Mouse (Mus musculus) gastrocnemius, postnatal 10 days (tissue): ENCODE data around the gene Icam5. TPM values are rescaled to one million over a fixed set of nuclear protein-coding genes. Genes with fewer than 3 reads are reported as not detected.

Source experiments
- DNase-seq: peaks from one replicate; pipeline ENCODE4 v3.0.0; 2021; ENCODE audit warnings: mixed read lengths
- total RNA-seq, 2 experiments: library from RNA; stranded (reverse); gene quantifications; 2 replicates each; pipeline ENCODE4 v1.2.3; 2021

The Icam5 gene
- total RNA-seq, 2 experiments from 2014 or later = 0.14 to 0.25 TPM

DNA sequence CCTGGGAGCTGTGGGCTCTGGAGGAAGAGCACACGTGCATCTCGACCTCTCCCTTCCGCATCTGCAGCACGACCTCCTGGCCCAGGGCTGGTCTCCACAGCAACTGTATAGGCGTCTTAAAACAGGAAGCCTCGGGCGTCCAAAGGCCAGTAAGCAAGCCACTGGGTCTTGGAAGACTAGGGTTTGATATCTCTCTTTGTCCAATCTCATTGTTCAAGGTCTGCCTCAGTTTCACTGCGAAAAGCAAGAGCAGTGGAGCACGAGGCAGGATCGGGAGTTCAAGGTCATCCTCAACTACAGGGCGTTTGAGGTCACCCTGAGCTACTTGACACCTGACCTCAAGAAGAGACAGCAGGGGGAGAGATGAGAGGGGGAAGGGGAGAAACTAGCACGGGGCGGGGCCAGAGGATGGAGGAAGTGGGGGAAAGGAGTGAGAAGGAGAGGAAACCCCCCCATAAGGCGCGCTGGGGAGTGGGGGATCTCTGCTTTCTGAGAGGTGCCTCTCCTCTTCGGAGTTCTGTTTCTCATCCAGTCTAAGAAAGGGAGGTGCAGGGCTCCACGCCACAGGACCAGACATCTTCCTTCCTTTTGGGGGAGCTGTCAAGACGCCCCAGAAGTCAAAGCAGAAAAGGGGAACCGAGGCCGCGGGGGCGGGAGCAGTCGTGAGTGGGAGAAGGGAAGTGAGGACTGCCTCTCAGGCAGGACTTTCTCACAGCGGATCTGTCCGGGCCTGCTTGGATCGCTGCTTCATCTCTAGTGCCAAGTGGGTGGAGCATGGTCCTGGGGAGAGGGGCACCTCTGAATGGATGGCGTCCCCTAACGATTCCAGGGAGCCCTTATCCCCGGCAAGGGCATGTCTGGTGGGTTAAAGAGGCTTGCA lies 16.9 kb upstream of the Icam5 start:
- no peak for DNase-seq

DNA sequence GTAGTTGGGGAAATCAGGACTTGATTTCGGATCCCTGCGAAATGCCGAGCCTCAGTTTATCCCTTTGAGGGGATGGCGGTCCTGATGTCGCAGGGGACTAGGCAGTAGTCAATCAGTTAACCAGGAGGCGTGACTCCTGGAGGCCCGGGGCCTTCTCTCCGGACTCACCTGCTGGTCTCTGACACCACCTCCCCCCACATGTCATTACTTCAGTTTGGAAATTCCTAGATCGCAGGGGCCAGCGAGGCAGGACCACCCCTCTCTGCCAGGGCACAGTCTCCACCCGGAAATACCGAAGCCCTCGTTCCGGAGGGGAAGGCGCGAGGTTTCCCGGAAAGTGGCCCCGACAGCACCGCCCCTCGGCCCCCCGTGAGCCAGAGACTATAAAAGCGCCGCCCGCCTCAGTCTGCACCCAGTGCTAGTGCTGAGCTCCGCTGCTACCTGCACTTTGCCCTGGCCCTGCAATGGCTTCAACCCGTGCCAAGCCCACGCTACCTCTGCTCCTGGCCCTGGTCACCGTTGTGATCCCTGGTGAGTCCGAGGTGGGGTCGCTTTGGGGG lies 16.2 kb upstream of the Icam5 start, which contains the start of gene Icam1:
TSS of gene Icam1 (plus strand) at position 415 of the 560 bp plus-strand sequence.
- peak; percentile 63 for DNase-seq

DNA sequence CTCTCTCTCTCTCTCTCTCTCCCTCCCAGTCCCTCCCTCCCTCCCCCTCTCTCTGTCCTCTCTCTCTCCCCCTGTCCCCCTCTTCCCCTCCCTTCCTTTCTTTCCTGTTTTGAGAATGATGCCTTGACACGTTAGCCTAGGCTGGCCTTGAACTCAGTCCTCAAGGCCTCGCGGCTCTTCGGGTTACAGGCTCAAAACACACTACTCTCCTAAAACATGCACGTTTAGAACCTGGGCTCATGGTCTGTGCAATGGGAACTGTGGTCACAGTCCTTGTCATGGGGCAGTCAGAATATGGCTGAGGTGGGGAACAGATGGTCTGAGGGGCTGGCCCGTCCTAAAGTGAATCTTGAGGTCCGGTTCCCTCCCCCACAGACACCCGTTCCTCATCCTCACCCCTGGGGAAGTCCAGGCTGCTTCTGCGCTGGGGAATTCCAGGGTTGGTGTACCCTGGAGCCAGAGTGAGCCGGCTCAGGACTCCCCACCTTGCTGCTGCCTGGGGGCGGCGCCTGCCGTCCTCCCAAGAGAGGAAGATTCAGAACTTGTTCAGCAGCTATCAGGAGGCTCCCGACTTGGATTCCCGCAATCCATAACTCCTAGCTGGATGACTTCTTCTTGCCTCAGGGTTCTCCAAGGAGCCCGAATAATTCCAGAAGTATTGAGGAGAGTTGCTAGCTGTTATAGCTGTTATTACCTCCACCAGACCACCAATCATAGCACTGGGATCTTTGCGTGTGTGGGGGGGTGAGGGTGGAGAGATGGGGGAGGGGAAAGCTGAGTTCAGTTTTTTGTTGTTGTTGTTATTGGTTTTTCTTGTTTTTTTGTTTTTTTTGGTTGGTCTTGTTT lies 15.3 kb upstream of the Icam5 start:
- DNase-seq = no peak

DNA sequence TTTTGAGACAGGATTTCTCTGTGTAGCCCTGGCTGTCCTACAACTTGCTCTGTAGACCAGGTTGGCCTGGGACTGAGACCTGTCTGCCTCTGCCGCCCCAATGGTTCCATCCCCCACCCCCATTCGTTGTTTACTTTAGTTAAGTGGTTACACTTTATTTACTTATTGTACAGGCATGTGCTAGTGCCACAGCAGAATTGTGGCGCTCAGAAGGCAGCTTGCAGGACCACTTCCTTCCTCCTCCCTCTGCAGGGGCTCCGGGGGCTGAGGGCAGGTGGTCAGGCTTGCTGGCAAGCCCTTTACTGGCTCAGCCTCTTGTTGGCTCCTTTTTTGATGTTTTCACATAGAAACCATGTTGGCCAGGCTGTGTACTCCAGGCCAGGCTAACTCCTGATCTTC lies 14.7 kb upstream of the Icam5 start:
- no peak for DNase-seq

DNA sequence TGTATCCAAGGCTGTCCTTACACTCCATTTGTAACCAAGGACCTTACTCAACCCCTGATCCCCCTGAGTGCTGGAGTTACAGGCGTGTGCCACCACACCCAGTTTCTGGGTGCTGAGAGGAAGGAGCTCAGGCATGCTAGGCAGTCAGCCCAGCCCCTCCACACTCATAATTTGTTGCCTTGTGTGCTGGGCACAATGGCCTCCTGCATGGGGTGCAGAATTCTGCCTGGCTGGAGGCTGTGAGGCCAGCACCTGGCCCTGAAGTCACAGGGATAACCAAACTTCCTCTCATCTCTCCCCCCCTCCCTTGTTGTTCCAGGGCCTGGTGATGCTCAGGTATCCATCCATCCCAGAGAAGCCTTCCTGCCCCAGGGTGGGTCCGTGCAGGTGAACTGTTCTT lies 13.3 kb upstream of the Icam5 start:
- no peak for DNase-seq

DNA sequence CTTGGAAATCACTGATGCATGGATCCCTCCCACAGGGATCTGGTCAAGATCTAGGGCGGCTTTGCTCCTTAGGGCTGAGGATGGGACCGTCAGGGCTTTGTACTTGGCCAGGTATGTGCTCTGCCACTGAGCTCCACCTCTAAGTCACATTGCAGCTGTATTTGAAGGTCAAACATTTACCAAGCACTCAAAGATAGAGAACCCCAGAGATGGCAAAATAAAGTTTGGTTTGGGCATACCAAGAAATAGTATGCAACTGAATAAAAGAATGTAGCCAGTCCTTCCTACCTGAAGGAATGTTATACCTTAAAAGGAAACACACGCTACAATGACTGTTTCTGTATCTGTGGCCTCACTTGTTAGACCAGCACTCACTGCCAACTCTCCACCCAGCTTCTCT lies 10.5 kb upstream of the Icam5 start:
- DNase-seq = no peak

DNA sequence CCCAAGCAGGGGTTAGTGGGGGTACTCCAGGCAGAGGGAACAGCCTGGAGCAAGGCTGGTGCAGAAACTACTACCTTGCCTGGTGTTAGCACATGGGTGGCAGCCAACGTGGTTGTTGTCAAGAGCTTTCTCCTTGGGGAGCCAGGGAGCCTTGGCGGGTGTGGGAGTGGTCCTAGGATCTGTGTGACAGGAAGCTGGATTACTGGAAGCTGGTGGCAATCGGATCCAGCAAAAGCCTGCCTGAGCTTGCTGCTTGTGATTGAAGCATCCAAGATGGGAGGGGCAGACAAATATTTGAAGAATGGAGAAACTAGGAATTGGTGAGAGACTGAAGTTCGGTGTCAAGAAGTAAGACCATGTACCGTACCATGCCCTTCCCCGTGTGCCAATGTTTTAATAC lies 9.6 kb upstream of the Icam5 start:
- no peak for DNase-seq

DNA sequence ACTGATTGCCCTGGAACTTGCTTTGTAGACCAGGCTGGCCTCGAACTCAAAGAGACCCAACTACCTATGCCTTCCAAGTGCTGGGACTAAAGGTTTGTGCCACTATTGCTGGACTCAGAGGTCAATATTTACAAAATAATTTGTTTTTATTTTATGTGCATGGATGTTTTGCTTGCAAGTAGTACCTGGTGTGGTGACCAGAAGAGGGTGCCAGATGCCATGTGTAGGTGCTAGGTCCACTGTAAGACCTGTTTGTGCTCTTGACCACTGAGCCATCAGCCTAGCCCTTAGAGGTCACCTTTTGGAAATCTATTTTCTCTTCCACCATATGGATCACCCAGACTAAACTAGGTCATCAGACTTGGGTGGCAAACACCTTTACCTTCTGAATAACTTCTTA lies 9.1 kb upstream of the Icam5 start:
- DNase-seq = no peak

DNA sequence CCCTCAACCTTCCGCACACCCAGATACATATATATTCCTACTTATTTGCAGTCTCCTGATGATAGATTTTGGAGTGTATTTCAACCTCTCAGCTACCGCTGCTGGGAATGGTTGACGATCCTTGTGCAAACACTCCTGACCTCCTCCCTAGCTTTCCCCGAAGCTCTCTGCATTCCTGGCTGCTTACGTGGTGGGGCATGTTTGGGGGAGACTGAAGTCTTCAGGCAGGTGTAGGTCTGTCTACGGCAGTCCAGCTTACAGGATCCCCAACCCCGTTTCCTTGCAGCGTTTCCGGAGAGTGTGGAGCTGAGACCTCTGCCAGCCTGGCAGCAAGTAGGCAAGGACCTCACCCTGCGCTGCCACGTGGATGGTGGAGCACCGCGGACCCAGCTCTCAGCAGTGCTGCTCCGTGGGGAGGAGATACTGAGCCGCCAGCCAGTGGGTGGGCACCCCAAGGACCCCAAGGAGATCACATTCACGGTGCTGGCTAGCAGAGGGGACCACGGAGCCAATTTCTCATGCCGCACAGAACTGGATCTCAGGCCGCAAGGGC lies 6.5 kb upstream of the Icam5 start:
- DNase-seq = no peak

DNA sequence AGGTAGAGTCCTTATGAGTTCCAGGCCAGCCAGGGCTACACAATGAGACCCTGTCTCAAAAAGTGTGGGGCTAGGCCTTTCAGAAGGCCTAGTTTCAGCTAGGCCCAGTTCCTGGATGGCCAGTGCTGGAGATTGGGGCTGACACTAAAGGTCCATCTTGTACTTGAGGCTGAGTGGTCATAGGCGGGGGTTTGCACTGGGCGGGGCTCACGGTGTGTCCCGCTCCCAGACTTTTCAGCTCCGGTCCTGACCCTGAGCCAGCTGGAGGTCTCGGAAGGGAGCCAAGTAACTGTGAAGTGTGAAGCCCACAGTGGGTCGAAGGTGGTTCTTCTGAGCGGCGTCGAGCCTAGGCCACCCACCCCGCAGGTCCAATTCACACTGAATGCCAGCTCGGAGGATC lies 5.0 kb upstream of the Icam5 start:
- no peak for DNase-seq

DNA sequence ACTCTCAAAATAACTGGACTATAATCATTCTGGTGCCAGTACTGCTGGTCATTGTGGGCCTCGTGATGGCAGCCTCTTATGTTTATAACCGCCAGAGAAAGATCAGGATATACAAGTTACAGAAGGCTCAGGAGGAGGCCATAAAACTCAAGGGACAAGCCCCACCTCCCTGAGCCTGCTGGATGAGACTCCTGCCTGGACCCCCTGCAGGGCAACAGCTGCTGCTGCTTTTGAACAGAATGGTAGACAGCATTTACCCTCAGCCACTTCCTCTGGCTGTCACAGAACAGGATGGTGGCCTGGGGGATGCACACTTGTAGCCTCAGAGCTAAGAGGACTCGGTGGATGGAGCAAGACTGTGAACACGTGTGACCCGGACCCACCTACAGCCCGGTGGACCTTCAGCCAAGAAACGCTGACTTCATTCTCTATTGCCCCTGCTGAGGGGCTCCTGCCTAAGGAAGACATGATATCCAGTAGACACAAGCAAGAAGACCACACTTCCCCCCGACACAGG lies 4.0 kb upstream of the Icam5 start:
- DNase-seq = no peak

DNA sequence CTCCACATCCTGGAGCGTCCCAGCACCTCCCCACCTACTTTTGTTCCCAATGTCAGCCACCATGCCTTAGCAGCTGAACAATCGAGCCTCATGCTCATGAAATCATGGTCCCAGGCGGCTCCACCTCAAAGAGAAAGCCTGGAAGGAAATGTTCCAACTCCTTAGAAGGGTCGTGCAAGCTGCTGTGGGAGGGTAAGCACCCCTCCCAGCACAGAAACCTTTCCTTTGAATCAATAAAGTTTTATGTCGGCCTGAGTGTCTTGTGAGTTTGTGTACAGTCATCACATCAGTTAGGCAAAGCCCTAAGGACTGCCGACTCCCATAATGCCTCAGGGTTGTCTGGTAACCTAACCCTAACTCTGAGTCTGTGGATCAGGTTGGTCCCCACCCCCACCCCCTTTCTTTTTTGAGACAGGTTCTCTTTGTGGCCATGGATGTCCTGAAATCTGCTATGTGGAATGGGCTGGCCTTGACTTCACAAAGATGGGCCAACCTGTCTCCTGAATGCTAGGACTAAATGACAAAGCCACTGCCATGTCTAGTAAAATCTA lies 3.2 kb upstream of the Icam5 start:
- no peak for DNase-seq

DNA sequence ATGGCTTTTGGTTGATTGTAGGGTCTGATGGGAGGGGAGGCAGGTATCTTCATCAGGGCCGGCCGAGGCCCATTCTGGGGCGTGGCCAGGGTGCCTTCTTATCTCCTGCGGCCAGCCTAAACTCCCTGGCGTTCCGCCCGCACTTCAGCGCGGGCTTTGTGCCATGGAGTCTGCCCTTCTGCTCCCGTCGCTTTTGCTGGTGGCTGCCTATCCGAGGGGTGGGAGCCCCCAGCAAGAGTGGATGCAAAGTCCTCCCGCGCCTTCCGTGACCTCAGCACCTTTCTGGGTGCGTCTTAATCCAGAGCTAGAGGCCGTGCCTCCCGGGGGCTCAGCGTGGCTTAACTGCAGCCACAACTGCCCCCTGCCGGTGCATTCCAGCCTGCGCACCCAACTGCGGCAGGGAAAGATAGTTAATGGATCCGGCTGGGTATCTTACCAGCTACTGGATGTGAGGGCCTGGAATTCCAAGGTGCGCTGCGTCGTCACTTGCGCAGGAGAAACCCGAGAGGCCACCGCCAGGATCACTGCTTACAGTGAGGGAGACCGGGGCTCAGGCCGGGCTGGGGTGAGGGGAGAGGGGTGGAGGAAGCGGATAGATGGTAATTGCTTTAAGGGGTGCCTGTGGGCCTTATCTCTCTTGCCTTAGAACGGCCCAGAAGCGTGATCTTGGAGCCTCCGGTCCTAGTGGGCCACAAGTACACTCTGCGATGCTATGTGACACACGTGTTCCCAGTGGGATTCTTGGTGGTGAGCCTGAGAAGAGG lies 2.4 kb upstream of the Icam5 start, which contains the start of gene Icam4:
TSS of gene Icam4 (plus strand) at position 83 of the 764 bp plus-strand sequence.
- peak; percentile 85 for DNase-seq

DNA sequence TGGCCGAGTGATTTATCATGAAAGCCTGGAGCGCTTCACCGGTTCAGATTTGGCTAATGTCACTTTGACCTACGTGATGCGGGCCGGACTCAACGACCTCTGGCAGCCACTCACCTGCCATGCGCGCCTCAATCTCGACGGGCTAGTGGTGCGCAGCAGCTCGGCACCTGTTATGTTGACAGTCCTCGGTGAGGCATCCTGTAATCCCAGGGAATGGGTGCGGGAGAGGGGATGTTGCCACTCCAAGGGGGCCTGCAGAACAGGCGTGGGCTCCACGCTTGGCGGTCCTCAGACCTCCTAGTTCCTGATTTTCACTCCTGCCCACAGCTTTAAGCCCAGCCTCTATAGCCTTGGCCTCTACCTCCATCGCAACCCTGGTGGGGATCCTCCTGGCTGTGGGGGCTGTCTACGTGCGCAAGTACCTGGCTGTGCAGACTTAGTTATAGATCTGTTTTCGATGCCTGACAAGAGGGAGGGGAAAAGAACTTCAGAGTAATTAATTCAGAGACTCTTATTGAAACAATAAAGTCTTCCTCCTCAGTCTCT lies 1.7 kb upstream of the Icam5 start:
- no peak for DNase-seq

DNA sequence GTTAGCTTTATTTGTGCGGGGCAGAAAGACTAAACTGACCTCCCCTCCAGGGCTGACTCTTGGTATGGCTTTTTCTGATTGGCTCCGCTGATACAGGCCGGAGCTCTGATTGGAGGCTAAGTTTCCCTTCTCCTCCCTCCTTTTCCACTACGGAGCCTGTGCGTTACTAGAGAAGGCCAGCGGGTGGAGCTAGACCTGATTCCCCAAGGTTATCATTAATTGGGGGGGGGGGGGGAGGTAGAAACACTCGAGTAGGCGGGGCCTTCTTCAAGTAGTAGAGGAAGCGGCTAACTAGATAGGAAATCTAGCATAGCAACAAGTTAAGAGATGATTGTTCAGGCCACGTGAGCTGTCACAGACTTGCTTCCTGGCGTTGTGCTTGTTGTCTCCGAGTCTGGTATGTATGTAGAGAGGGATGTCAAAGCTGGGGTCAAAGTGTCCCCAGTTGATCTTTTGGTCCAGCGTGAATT lies 1.1 kb upstream of the Icam5 start:
- DNase-seq = peak; percentile 82

DNA sequence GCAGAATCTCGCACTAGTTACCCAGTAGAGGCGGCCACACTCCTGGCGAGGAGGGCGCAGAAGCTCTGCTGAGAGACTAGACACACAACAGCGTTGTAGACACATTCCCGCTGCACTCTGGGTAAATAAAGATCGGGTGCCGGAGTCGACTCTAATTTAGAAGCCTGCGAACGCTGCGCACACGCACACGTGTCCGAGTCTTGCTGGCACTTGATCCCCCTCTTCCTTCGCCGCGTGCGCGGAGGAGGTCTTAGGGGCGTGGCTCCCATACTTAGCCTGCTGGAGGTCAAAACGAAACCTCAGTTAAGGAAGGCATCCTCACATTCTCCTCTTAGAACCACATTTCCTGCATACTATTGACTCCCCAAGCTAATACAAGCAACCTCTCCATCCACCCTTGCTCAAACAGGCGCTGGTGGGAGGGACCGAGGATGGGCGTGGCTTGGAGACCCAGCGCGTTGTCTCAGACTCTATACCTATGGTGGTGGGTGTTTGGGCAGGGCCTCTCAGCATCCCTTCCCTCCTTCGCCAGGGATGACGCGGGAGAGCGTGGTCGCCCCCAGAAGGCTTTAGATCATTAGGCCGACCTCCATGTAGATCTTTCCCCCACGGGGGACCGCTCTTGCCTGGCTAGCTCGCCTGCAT lies 500 bp upstream of the Icam5 start:
- peak; percentile 61 for DNase-seq

DNA sequence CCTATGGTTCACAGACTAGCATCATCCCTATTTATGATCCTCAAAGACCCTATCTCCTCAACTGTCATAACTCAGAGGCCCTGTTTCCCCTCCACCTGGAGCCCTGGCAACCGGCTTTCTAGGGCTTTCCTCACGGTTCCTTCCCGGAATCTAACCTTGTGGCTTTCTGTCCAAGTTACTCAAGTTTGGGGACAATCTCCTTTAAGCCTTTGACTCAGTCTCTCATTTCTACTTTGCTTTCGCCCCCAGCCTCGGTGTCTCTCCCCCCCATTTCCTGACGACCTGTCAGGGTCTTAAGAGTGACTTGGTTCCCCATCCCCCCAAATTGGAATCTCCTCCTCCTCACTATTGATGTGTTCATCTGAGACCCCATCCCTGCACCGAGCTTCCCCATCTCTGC lies 618 bp downstream of the Icam5 start:
- DNase-seq = no peak

DNA sequence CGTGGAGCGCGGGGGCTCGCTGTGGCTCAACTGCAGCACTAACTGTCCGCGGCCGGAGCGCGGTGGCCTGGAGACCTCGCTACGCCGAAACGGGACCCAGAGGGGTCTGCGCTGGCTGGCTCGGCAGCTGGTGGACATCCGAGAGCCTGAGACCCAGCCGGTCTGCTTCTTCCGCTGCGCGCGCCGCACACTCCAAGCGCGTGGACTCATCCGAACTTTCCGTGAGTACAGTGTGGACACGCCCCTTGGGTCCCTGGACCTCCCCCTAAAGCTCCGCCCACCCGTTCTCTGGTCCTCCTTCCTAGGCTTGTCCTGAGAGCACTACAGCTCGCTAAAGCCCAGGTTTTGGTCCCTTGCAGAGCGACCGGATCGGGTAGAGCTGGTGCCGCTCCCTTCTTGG lies 1.3 kb downstream of the Icam5 start:
- DNase-seq = peak; percentile 80

DNA sequence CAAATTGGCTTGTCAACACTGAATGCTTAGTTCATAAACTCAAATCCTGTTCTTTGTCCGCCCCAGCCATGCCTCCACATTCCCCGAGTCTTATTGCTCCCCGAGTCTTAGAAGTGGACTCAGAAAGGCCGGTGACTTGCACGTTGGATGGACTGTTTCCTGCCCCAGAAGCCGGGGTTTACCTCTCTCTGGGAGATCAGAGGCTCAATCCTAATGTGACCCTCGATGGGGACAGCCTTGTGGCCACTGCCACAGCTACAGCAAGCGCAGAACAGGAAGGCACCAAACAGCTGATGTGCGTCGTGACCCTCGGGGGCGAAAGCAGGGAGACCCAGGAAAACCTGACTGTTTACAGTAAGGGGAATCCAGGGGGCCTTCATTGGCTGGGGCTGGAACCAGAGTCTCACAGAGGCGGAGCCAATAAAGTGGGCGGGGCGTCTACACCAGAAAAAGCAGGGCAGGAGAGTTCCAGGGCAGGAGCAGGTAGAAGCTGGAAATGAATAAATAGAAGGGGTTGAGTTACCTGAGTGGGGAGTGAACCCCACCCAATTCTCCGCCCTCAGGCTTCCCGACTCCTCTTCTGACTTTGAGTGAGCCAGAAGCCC lies 2.7 kb downstream of the Icam5 start:
- DNase-seq = no peak

DNA sequence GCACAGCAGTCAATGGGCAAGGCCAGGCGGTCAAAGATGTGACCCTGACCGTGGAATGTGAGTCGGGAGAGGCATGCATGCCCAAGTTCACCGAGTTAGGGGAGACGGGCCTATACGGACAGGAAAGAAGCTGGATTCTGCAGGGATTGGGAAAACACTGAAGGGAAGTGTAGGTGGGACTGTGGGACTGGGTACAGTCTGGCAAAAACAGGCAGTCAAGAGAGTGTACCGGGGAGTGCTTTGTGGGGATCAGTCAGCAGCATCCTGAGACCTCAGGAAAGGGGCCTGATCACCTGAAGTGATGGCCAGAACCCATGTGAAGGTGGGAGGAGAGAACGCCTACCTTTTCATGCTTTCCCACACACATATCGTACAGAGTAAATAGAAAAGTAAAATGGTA lies 3.7 kb downstream of the Icam5 start:
- DNase-seq = no peak
